Mouse (Mus musculus) adrenal gland, postnatal 25 days (tissue): ENCODE results near the gene Gen1. TPM values are rescaled to one million over a fixed set of nuclear protein-coding genes. Genes with fewer than 3 reads are reported as not detected.

Source experiments
- microRNA-seq, 2 experiments: library from miRNA; unstranded; fragments of <30 nt; microRNA quantifications; one replicate each; pipeline ENCODE4 v1.2.0; 2021
- total RNA-seq: library from RNA; stranded (reverse); gene quantifications from 2 replicates; pipeline ENCODE4 v1.2.3, GENCODE M21; 2021

Gen1 gene
- total RNA-seq, 1 experiment from 2014 or later = 5.8 TPM

Small RNAs within 50 kb of the gene (microRNA-seq; reads per million reads assigned to microRNA genes)
- 0 to 0.36 reads per million in 2 experiments for gene Mir7675

Other genes with a start within 250 kb of the Gen1 start
- 2.7 and 2.8 TPM in 2 replicates for gene Kcns3, start 114.7 kb downstream of the Gen1 start, total RNA-seq
- gene Msgn1, start 56.8 kb downstream of the Gen1 start, total RNA-seq = not detected in 2 replicates
- 36.7 and 44.5 TPM in 2 replicates for gene Smc6, start 85 bp upstream of the Gen1 start, total RNA-seq
- gene Vsnl1, start 170.8 kb upstream of the Gen1 start, total RNA-seq = 26.5 and 30.9 TPM in 2 replicates
- 0.43 TPM in 1 of 2 replicates, not detected in the other for gene Rad51ap2, start 190.3 kb upstream of the Gen1 start, total RNA-seq